Mouse (Mus musculus) 416B (cell line): ENCODE data around the gene Fkbp2.
"Not testable (repeated sequence)": the region's sequence is repeated elsewhere in the genome, so short reads cannot be mapped to it uniquely, and the experiment has no call there.

Experiments used
- DNase-seq: peaks from one replicate; pipeline ENCODE4 v3.0.0; 2011; ENCODE audit warnings: low read depth

Gene Fkbp2

DNA sequence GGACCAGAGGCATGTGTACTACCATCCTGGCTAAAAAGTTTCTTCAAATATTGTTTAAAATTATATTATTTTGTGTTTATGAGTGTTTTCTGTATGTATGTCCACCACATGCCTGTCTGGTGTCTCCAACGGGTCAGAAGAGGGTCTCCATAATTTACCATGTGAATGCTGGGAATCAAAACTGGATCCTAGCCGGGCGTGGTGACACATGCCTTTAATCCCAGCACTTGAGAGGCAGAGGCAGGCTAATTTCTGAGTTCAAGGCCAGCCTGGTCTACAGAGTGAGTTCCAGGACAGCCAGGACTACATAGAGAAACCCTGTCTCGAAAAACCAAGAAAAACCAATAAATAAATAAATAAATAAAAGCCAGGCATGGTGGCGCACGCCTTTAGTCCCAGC is 10.9 kb upstream of the Fkbp2 start:
- not testable (repeated sequence) for DNase-seq

DNA sequence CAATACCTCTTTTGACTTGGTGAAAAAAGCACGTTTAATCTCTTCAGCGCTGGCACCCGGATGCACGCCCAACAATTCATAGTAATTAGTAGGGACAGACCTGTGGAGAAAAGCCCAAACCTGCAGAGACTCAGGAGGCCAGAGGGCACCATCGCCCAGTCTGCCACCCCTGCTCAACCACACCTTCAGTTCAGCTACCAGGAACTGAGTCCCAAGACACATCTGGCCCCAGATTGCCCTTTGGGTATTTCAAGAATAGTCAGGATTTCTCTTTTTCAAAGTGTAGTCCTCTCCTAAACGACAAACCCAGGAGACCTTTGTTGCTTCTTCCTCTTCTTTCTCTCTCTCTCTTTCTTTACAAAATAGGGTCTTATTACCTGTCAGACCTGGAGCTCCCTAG is 10.4 kb upstream of the Fkbp2 start:
- no peak for DNase-seq

DNA sequence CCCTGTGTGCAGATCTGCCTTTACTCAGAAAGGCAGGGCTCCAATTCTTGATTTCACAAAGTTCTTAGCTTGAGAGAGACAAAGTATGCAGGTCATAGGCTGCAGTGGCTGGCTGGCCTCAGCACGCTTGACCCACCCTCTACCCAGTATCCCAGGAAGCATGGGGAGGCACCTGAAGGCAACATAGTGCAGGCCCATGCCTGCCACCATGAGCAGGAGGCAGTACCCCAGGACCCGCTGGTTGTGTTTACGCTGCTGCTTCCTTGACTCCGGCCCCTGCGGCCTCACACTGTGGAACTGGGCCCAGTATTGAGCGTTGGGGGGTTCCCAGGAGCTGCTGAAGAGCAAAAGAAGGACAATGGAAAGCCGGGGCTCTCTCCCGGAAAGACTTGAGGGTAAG is 8.9 kb upstream of the Fkbp2 start:
- no peak for DNase-seq

DNA sequence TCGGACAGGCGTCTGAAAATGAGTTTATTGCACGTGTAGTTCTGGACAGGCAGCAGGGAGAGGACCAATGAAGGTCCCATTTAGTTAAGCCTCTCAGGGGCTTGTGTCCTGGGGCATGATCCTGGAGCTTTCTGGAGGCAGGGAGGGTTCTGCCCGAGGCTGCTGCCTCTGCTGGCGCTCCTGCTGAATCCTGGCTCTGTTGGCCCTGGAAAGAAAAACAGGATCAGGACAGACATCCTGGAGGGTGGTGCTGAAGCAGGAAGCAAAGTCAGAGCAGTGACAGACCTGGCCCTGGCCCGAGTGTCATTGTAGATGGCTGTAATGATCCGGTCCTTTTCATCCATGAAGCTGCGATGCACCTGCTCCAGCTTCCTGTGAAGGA is 7.6 kb upstream of the Fkbp2 start:
- no peak for DNase-seq

DNA sequence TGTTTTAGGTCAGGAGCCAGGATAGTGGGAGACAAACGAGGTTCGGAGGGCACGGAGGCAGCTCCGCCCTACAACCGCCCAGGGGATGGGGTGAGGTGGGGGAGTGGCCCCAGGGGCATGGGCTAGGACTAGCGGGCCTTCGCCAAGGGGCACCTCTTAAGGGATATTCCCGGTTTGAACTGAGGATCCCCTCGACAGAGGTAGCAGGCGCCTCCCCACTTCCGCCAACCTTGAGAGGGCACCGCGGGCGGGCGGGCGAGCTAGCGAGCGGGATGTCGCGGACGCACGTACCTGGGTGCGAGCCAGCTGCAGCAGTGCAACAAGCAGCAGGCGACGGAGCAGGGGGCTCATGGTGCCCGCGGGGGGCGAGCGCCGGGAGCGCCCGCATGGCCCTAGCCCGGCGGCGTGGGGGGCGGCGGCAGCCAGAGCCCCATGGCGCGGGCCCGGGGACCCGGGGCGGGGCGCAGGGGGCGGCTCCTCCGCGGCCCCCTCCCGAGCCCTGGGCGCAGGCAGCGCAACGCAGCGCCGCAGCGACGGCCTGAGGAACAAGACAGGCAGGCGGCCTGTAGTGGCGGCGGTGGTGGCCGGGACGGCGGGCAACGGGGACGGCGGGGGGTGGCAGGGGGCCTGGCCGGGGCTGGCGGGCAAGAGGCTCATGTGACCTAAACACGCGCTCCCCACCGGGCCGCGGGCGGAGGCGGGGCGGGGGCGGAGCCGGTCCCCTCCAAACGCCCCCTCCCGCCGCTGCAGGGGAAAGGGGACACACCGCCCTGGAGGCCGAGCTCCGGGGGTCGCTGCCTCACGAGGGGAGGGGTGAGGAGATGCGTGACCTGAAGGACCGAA is 7.0 kb upstream of the Fkbp2 start, which contains the start of gene Vegfb:
Gene Vegfb (minus strand): TSS at position 591 of the 843 bp plus-strand sequence.
- DNase-seq, result peak; percentile 61

DNA sequence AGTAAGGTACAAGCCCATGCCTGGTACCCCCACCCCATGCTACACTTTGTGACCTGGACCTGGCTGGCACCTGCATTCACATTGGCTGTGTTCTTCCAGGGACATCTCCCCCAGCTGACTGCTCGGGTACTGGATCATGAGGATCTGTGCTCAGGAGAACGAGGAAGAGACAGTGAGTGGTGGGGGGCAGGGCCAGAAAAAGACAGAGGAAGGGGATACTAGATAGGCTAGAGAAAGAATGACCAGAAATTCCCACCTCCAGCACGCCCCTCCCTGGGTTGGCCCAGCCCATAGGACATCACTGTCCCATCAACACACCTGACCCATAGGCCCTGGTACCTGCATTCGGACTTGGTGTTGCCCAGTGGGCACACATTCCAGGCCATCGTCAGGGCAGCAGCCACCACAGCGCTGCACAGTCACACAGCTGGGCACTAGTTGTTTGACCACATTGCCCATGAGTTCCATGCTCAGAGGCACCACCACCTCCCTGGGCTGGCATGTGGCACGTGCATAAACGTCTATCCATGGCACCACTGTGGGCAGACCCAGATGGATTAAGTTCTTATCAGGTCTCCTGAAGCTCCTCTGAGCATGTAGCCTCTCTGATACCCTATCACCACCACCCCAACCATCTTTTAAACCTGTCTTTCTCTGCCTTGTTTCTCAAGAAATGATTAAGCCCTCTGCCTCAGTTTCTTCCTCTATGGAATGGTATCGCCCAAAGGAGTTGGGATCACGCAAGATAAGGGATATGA is 5.8 kb upstream of the Fkbp2 start:
- no peak for DNase-seq

DNA sequence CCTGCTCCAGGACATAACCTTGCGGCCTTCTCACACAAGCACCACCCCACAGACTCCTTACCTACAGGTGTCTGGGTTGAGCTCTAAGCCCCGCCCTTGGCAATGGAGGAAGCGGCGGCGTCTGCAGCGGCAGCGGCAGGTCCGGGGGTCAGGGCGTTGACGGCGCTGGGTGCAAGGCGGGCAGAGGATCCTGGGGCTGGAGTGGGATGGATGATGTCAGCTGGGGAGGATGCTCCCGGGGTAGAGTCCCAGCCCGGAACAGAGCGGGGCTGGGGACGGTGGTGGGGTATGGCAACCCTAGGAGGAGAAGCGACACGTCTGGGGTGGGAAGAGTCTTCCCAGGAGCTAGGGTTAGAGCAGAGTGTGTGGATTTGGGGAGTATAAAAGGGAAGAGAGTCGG is 5.0 kb upstream of the Fkbp2 start:
- no peak for DNase-seq

DNA sequence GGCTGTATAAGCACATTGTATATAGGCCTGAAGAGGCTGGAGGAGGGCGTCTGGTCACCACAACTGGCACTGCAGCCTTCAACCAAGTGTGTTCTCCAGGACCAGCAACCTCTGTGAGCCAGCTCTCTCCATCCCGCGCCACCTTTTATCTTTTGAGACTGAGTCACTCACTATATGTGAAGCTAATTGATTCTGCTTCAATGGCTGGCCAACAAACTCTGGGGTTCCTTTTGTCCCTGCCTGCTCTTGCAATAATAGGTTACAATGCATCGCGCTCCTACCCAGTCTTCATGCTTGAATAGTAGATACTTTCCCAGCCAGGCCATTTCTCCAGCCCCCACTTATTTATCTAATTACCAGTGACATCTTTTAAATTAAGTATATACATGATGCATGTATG is 3.3 kb upstream of the Fkbp2 start:
- no peak for DNase-seq

DNA sequence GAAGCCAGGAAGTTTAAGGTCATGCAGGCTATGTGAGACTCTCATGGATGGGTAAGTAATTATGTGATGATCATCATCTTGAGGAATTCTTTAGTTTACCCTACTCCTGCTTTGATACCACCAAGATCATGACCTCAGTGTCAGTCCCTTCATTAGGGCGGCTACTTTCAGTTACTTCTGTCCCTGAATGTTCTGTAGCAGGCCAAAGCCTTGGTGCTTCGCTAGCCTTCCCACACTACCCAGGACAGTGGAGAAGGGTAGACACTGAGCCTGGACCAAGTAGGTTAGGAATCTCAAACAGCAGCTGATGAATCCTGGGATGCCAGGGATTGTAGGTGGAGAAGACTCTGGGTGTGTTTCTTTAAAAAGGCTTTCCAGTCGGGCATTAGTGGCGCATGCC is 1.2 kb upstream of the Fkbp2 start:
- DNase-seq, result no peak

DNA sequence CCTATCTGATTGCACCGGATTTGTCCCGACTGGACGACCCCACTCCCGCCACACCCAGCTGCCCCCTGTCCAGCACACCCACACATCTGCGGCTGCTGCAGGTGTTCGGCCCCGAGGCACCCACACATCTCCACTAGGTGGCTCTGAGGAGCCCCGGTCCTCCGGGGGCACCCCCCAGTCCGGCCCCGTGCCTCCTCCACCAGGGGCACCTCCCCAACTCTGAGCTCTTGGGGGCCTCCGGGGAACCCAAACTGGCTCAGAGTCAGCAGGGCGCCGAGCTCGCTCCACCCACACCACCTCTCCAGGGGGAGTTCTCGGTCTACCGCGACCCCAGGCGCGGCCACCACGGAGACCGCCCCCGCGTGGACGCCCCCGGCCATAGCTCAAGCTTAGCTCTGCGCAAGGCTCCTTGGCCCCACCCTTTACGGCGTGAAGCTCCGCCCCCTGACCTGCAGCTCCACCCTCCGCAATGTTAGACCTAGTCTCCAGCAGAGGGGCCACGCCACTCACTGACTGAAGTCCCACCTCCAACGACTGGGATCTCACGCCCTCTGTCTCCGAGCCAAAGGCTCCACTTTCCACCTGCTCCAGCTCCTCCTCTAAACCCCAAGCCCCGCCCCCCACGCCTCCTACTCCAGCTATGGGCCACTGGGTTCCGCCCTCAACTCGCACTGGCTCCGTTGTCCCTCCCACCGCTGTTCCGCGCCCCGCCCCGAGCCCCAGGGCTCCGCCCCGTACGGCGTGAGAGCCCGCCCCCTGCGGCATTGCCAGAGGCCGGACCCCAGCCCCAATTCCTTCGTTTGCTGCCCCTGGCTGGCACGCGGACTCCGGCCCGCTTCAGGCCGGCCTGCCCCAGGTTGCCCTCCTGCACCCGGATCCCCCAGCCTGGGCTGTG is 568 bp downstream of the Fkbp2 start:
- DNase-seq, result peak; percentile 100

DNA sequence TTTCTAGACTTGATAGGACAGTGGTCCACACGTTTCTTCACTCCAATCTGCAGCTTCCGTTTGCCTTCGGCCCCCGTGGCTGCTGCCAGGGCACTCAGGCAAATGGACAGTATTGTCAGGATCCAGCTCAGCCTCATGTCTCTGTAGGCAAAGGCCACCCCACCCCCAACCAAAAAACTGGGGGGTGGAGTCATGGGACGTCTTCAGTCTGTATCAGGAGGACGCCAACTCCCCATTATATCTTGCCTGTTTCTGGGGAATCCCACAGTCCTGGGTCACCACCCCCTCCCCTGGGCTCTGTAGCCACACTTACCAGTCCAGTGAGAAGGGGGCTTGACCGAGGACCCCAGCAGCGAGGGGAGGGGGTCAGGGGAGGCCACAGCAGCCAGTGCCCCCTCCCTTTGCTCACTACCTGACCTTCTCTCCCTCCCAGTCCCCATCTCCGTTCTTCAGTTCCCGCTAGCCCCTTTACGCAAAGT is 1.3 kb downstream of the Fkbp2 start:
- DNase-seq, result peak; percentile 55

DNA sequence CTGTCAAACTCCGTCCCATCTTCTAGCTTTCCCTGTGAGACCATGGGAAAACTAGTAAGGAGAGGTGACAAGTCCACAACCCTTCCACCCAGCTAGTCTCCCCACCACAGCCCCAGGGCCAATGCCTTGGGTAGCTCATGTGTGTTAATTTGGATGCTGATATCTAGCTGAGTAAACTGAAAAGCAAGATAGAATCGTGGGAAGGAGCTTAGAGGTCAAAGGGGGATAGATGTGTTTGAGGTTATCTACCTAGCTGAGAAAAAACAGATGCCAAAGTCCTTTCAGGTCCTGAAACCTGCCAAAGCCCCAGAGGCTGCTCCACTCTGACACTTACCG is 1.7 kb downstream of the Fkbp2 start:
- DNase-seq, result no peak

DNA sequence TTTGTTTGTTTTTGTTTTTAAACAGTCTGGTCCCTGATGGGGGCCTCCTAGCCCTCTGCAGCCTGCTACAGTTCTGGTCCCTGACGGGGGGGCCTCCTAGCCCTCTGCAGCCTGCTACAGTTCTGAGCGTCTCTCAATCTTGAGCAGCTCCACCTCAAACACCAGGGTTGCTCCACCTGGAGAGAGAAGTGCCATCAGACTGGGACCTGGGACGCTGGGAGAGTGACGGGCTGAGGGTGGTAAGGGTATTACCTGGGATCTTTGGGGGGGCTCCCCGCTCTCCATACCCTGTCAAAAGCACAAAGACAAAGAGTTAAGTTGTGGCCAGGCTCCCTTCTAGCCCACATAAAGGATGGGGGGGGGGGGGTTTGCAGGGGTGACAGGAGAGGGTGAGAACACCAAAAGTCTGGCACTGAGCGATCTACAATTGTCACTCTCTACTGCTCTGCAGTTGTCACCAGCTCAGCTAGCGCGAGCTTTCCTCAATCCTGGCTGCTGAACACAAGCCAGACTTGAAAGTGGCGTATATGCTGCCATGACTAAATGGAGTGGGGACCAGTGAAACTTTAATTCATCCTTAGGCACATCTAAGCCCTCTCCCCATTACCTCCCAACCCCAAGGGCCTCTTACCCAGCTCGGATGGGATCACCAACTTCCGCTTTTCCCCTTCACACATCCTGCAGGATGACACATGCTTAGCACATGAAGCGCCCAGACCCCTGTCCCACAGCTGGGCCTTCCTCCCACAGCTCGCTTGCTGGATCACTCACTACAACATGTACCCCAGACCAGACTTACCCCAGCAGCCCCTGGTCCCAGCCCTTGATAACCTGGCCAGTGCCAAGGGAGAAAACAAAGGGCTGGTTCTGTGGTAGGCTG is 2.3 kb downstream of the Fkbp2 start:
- no peak for DNase-seq

DNA sequence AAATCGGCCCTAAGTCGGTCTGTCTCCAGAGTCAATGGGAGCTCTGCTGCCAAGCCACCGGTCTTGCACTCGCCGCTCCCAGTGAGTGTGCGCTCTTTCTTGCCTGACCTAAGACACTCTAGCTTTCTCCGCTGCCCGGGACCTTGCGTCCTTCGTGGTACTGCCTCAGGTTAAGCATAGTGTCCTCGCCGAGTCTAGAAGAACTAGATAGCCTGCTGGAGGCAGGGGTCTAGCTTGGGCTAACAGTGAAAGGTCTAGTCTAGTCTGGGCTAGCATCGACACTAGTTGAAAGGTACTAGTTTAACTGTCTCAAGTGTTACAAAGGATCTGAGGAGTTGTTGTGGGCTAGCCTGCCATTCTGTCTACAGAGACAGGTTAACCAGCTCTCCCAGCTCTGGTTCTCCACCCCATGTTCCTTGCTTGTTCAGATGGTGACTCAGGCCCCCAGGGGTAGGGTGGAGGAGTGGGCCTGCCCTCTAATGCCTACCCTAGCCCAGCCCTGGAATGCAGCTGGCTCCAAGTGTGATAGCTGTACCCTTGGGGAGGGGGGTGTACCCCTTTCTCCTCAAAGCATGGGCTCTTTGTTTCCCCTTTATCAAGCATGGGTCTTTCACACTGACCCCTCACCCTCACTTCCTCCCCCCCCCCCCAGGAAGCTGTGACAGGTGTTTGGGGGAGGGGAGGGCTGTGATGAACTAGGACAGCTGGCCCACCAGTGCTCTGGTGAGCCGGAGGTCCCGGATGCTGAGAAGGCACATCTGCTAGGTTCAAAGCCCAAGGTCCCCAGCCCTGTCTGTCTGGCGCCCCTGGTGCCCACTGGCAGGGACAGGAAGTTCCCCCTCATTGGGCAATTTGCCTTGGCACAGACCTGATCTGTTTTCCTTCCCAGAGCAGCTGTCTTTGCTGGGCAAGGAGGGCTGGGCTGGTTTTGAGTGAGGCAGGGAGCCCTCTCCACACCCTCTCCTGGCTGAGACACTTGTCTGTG is 4.5 kb downstream of the Fkbp2 start, which contains the start of gene Plcb3:
Gene Plcb3 (minus strand): TSS at position 934 of the 985 bp plus-strand sequence.
- DNase-seq, result peak; percentile 85

DNA sequence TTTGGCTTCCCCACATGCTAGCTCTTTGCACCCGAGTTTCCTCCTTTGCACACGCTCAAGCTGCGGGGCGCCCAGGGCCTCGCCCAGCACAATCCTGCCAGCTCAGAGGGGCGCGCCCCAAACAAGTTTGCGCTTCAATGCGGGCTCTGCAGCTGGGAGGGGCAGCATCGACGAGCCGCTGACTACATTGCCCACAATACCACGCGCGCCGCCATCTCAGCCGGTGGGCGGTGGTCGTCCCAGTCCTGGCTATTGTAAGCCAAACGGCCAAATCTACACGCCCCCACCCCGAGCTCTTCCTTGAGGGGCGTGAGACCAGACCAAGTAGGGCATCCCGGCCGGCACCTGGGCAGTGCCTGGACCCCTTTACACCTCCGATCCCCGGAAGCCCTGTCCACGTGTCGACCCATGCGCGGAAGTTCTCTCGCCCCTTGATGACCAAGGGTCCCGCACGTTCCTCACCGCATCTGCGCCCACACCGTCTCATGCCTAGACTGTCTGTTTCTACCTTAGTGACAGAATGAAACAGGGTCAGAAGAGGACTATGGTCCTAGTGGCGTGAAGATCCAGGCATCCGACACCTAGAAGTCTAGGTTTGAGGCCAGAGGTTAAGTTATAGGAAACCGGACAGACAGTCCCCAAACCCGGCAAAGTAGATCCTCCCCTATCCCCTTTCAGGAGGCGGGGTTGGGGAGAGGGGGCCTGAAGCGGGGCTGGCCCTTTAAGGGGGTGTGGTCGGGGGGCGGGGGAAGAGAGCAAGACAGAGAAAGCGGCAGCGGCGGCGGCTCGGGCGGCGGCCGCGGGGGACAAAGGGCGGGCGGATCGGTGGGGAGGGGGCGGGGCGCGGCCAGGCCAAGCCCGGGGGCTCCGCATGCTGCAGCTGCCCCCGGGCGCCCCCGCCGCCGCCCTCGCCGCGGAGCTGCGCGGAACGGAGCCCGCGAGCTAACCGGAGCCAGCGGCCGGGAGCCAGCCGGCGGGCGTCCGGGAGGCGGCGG is 5.8 kb downstream of the Fkbp2 start, which contains the start of gene Ppp1r14b:
Gene Ppp1r14b (plus strand): TSS at position 758 of the 995 bp plus-strand sequence.
- DNase-seq, result peak; percentile 95

DNA sequence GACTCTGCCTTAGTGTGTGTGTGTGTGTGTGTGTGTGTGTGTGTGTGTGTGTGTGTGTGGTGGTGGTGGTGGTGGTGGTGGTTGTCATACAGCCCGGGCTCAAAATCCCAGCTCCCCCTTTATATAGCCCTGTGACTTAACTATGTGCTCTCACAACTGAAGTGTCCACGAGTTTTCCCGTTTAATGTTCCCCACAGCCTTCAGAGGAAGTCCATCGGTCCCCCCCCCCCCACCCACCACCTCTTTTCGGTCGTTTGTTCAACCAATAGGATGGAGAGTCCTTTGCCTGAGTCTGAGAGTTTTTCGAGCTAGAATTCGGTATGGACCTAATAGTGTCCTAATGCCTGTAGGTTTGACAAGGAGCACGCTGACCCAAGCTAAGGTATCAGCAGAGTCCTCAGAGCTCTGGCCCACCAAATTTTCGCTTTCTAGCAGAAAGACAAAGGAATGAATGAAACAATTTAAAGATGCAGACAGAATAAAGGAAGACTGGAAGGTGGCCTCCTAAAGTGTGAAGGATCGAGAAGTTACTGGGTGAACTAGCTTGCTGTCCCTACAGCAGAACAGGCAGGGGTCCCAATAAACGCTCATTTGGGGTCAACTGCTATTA is 6.6 kb downstream of the Fkbp2 start:
- DNase-seq, result peak; percentile 74

DNA sequence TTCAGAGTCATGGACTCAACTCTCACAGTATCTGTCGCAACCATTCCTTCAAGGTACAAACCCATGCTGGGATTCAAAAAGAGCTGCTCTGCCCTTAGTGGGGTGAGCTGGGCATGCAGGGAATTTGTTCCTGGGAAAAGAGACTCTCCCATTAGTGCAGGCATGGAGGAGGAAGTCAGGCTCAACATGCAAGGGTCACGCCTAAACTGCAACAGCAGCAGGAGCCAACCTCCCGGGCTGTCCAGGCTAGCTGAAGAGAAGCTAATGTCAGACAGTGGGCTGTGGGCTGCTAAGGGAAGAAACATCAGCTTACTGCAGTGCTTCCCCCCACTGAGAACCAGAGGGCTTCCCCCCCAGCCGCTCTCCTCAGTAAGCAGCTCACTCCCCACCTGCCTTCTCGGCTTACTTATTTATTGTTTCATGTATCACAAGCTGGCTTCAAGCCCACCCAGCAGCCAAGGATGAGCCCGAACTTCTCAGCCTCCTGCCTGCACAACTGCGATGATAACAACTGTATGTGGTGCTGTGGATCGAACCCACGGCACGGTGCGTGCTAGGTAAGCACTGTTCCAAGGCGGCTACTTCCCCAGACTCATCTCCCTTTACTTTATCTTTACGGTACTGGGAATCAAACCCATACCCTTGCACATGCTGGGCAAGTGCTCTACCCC is 7.9 kb downstream of the Fkbp2 start:
- DNase-seq, result no peak

DNA sequence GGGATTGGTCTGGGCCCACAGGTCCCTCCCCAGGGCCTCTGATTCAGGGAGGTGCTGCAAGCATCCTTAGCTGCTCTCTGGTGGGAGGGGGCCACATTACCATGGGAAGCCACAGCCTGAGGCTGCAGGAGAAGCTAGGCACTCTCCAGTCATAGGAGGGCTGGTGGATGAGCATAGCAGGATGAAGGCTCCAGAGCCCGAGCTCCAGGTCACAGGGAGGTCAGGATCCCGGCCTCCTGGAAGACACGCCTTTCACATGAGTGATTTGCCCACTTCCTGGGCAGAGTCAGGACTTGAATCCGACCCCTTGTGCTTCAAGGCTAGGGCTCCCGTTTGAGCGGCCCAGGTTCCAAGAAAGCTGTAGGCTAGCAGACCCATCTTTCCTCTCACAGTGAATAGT is 8.7 kb downstream of the Fkbp2 start:
- peak; percentile 35 for DNase-seq
